Mouse (Mus musculus) brain, adult 2 months (tissue): ENCODE results near the gene Pxmp4.

ENCODE experiments used
- DNase-seq: peaks from one replicate; pipeline ENCODE4 v3.0.0; 2011; ENCODE audit warnings: low read depth, low spot score

Gene Pxmp4

DNA sequence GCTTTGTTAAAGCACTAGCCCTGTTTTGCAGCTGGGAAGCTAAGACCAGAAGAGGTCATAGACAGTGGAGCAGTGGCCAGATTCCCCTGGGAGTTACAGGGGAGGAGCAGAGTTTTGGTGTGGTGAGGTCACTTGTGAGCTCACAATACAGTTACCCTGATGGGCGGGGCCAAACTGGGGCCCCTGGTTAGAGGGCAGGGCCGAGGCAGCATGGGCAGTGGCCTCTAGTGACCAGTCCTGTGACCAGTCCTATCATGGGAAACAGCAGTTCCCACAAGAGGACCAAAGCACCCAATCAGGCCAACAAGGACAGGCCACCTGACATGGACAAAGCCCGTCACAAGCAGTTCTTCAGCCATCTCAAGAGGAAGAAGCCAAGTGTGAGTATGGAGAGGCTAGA lies 54.8 kb downstream of the Pxmp4 start:
- DNase-seq: no peak

- DNase-seq: no peak
Observed at GRCm38 (mm10) chr2:154546711-154547110, 56.8 kb downstream of the Pxmp4 start, which contains the start of gene 1700003F12Rik. TSS of gene 1700003F12Rik (plus strand) at chr2:154547085.

DNA sequence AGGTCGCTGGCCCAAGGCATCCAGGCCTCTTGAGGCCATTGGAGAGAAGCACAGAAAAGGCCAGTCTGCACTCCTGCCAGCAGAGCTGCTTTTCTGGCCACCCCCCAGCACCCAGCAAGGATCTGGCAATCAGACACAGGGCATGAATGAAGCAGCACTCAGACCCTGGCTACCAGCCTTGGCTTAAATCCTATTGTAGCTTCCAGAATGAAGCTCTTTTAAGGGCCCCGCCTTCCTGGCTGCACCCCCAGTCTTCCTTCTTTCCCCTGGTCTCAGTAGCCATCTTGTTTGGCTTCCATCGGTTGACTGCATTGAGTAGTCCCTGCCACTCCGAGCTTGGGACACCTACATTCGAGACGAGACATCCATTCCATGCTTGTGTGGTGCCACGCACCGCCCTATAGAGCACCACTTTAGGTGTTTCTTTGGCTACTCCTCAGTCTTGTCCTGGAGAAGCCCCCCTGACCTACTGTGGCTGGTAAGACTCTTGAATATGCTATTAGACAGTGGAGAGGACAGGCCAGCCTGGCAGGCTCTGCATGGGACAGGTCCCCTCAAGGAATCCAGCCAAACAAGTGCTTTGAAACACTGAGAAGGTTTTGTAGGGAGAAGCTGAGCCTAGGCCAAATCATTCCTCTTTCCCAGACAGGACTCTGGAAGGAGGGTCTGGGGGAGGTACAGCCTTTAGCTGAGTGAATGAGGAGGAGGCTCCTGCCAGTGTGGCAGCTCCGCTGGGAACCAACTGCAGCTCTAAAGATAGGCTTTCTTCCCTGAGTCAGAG lies 59.8 kb downstream of the Pxmp4 start:
- DNase-seq: peak; percentile 98

GRCm38 (mm10) chr2:154541630-154542029 lies 61.9 kb downstream of the Pxmp4 start:
- DNase-seq: no peak

DNA sequence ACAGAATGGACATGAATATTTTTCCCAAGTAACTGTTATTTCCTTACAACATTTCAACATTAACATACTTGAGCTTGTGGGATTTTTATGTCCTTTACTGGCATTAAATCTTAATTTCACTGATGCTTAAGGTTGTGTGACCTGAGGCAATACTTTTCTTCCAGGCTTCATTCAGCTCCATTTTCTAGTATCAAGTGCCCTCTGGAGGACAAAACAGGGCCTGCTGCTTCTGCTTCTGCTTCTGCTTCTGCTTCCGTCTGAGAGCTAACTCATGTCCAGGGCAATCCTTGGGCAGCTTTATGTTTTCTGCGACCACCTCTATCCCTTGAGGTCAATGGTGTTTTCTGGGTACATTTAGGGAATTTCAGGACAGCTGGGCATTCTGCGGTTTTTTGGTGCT lies 63.8 kb downstream of the Pxmp4 start:
- peak; percentile 79 for DNase-seq

- no peak for DNase-seq
Observed at GRCm38 (mm10) chr2:154538710-154539109, 64.8 kb downstream of the Pxmp4 start.

DNA sequence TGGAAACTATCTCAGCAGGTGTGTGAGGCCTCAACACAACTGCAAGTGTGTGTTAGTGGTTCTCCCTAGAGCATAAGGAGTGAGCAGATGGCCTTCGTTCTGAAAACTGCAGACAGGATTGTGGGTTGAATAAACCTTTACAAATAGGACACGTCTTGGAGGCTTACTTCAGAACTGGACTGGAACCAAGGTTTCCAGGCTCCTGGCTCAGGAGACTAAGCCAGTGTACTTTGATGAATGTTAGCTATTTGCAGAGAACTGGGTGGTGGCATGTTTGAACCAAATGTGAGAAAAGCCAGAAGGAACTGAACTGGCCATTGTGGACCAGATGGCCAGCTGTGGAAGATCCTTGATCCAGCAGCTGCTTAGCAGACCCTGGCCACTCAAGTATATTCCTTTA lies 65.2 kb downstream of the Pxmp4 start:
- DNase-seq: peak; percentile 92
